Mouse (Mus musculus) adrenal gland, postnatal 0 days (tissue): ENCODE data around the gene Surf4. TPM values are rescaled to one million over a fixed set of nuclear protein-coding genes. Genes with fewer than 3 reads are reported as not detected.

Experiments used
- polyA plus RNA-seq: library from polyadenylated mRNA; unstranded; fragments of >200 nt; fragmentation: Nextera tagmentation; extraction: Ambion mirVana; gene quantifications from 2 replicates; pipeline ENCODE4 v1.2.1, GENCODE M21; 2015

Surf4 gene
- polyA plus RNA-seq = 122 and 190 TPM in 2 replicates

GRCm38 (mm10) chr2:26933304-26934055, at the start of gene Surf4, which contains the start of gene Stkld1:
Gene Surf4 (minus strand): TSS chr2:26933928.
Gene Stkld1 (plus strand): TSS chr2:26934047.

GRCm38 (mm10) chr2:26973116-26973515, 39.4 kb upstream of the Surf4 start, which contains the start of gene Adamts13:
Gene Adamts13 (plus strand): TSS chr2:26973416.

GRCm38 (mm10) chr2:26963923-26964723, 30.4 kb upstream of the Surf4 start, which contains the start of gene Rexo4:
Gene Rexo4 (minus strand): TSS chr2:26964386.

GRCm38 (mm10) chr2:26915927-26916728, 17.6 kb downstream of the Surf4 start, which contains the start of the genes Surf2 and Surf1:
Gene Surf2 (plus strand): TSS chr2:26916367.
Gene Surf1 (minus strand): TSS chr2:26916530.

GRCm38 (mm10) chr2:26910124-26910993, 23.4 kb downstream of the Surf4 start, which contains the start of the genes Med22 and Rpl7a:
Gene Med22 (minus strand): TSS chr2:26910677.
Gene Rpl7a (plus strand): TSS chr2:26910764.

GRCm38 (mm10) chr2:26902467-26903220, 31.1 kb downstream of the Surf4 start, which contains the start of gene Surf6:
Gene Surf6 (minus strand): TSS chr2:26902879.

Other genes starting within 250 kb of the Surf4 start
- not detected in 2 replicates for gene Abo, start 68.9 kb downstream of the Surf4 start, polyA plus RNA-seq
- 13.0 and 15.4 TPM in 2 replicates for gene Surf6, start 31.0 kb downstream of the Surf4 start, polyA plus RNA-seq
- 34.2 and 35.7 TPM in 2 replicates for gene Med22, start 23.3 kb downstream of the Surf4 start, polyA plus RNA-seq
- 413 and 440 TPM in 2 replicates for gene Rpl7a, start 23.2 kb downstream of the Surf4 start, polyA plus RNA-seq
- 41.6 and 57.7 TPM in 2 replicates for gene Surf2, start 17.6 kb downstream of the Surf4 start, polyA plus RNA-seq
- 95.5 and 103 TPM in 2 replicates for gene Surf1, start 17.4 kb downstream of the Surf4 start, polyA plus RNA-seq
- 0.15 TPM in 1 of 2 replicates, not detected in the other for gene Stkld1, start 119 bp upstream of the Surf4 start, polyA plus RNA-seq
- 18.0 and 23.2 TPM in 2 replicates for gene Rexo4, start 30.5 kb upstream of the Surf4 start, polyA plus RNA-seq
- 0.17 and 0.20 TPM in 2 replicates for gene Adamts13, start 39.5 kb upstream of the Surf4 start, polyA plus RNA-seq
- gene Cacfd1, start 76.0 kb upstream of the Surf4 start, polyA plus RNA-seq = 34.2 and 43.9 TPM in 2 replicates
- 1.5 and 2.3 TPM in 2 replicates for gene Slc2a6, start 94.1 kb upstream of the Surf4 start, polyA plus RNA-seq
- gene Mymk, start 138.3 kb upstream of the Surf4 start, polyA plus RNA-seq = 0.14 and 0.54 TPM in 2 replicates
- 2.6 and 3.5 TPM in 2 replicates for gene Adamtsl2, start 145.5 kb upstream of the Surf4 start, polyA plus RNA-seq
- 3.1 and 5.9 TPM in 2 replicates for gene Fam163b, start 208.6 kb upstream of the Surf4 start, polyA plus RNA-seq
- gene Dbh, start 231.3 kb upstream of the Surf4 start, polyA plus RNA-seq = 237 and 244 TPM in 2 replicates